Mouse (Mus musculus) skeletal muscle tissue, adult 2 months (tissue): ENCODE measurements around the gene Nfib.
A peak's percentile ranks its signal among the peaks of the same experiment; 100 is the strongest.

Experiments used
- DNase-seq: peaks from one replicate; pipeline ENCODE4 v3.0.0-alpha.2; 2012; ENCODE audit warnings: low read depth, low spot score

Gene Nfib

GRCm38 (mm10) chr4:82499238-82499637 is 206.3 kb downstream of the Nfib start:
- DNase-seq = no peak

GRCm38 (mm10) chr4:82497671-82498631 is 207.6 kb downstream of the Nfib start:
- DNase-seq = peak; percentile 34

- no peak for DNase-seq
These were observed 208.4 kb downstream of the Nfib start for GRCm38 (mm10) chr4:82497141-82497566.

- DNase-seq = no peak
These were observed 209.2 kb downstream of the Nfib start for GRCm38 (mm10) chr4:82496383-82496782.

- no peak for DNase-seq
These were observed 209.9 kb downstream of the Nfib start for GRCm38 (mm10) chr4:82495605-82496004.

GRCm38 (mm10) chr4:82494829-82495228 is 210.7 kb downstream of the Nfib start:
- DNase-seq = no peak

GRCm38 (mm10) chr4:82494424-82494823 is 211.1 kb downstream of the Nfib start:
- no peak for DNase-seq

GRCm38 (mm10) chr4:82493865-82494264 is 211.7 kb downstream of the Nfib start:
- no peak for DNase-seq

- DNase-seq = no peak
These were observed 212.2 kb downstream of the Nfib start for GRCm38 (mm10) chr4:82493363-82493762.

GRCm38 (mm10) chr4:82492737-82493136 is 212.8 kb downstream of the Nfib start:
- no peak for DNase-seq

- DNase-seq = no peak
These were observed 215.6 kb downstream of the Nfib start for GRCm38 (mm10) chr4:82489939-82490338.

GRCm38 (mm10) chr4:82485910-82486309 is 219.6 kb downstream of the Nfib start:
- no peak for DNase-seq

- no peak for DNase-seq
These were observed 221.7 kb downstream of the Nfib start for GRCm38 (mm10) chr4:82483871-82484270.

- DNase-seq = no peak
These were observed 222.3 kb downstream of the Nfib start for GRCm38 (mm10) chr4:82483298-82483697.

GRCm38 (mm10) chr4:82480635-82481034 is 224.9 kb downstream of the Nfib start:
- DNase-seq = no peak

- DNase-seq = no peak
These were observed 226.2 kb downstream of the Nfib start for GRCm38 (mm10) chr4:82479394-82479793.

- no peak for DNase-seq
These were observed 227.8 kb downstream of the Nfib start for GRCm38 (mm10) chr4:82477742-82478141.

- no peak for DNase-seq
These were observed 229.1 kb downstream of the Nfib start for GRCm38 (mm10) chr4:82476411-82476810.

GRCm38 (mm10) chr4:82474334-82474733 is 231.2 kb downstream of the Nfib start:
- DNase-seq = no peak

- DNase-seq = no peak
These were observed 234.6 kb downstream of the Nfib start for GRCm38 (mm10) chr4:82470938-82471320.

GRCm38 (mm10) chr4:82470212-82470937 is 235.2 kb downstream of the Nfib start:
- peak; percentile 23 for DNase-seq

- no peak for DNase-seq
These were observed 236.6 kb downstream of the Nfib start for GRCm38 (mm10) chr4:82468944-82469343.

- DNase-seq = peak; percentile 27
These were observed 238.8 kb downstream of the Nfib start for GRCm38 (mm10) chr4:82466717-82467116.
